10 mouse cellular contexts compared by ENCODE assay signal in the genomic region with DNA sequence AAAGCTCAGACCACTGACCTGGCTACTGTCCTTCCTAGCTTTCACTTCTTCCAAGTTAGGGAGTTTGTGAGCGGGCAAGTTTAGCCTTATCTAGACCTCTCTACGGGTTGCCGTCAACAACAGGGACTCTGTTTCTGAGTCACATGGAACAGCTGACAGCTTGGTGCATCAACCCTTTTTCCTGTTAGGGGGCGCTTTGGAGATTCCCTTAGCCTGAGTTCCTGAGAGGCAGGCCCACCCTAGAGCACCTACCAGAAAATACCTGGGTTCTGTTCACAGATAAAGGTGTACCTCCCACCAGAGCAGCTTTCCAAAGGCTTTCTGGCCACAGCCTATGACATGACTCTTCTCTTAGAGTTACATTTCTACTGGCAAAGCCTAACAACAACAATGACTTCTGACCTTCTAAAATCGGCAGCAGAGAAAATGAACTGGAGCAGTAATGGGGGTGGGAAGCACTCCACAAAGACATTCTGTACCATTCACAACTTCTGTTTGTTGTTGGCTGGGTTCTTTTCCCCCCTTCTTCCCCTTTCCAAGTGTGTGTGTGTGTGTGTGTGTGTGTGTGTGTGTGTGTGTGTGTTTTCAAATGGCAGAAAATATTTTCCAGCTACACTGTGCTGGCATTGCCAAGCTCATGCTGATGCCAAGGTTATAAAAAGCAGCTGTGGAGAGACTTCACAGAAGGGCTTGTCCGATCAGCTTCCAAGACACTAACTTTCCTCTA. TPM values are rescaled to one million over a fixed set of nuclear protein-coding genes. Genes with fewer than 3 reads are reported as not detected.
DNase-seq lines count a peak whose midpoint lies in the region; ATAC-seq and TF ChIP-seq lines count a peak whose summit lies in the region.
"Had no signal": no experiment of that assay in that cellular context is flagged by ENCODE, and none has a peak within 500 bp of the region (broad histone marks: within the 10 kb centered on the region; RNA-seq: fewer than 3 reads in every experiment).

No protein-coding gene starts in this region.

- H3K9me3 ChIP-seq in heart, embryonic 11.5 days (replicated peaks; ENCODE audit: control insufficient read depth, low read length) = no peaks in the 10 kb centered on the region
- no peaks in the 10 kb centered on the region for H3K9me3 ChIP-seq in E14TG2a.4 (ENCODE audit: low read length)
- H3K9me3 ChIP-seq: neural tube, embryonic 12.5 days had no signal

- no peak overlapping the region for H3K4me3 ChIP-seq in heart, embryonic 11.5 days (ENCODE audit: low read depth, low read length)
- no peak overlapping the region for H3K4me3 ChIP-seq in E14TG2a.4 (replicated peaks; ENCODE audit: low read length)
- H3K4me3 ChIP-seq: neural tube, embryonic 12.5 days had no signal

- no peaks in the 10 kb centered on the region for H3K36me3 ChIP-seq in heart, embryonic 11.5 days (ENCODE audit: control insufficient read depth, insufficient read depth, low read length)
- H3K36me3 ChIP-seq in E14TG2a.4 (ENCODE audit: insufficient read depth, low read length) = peaks cover 5% of the 10 kb centered on the region
- H3K36me3 ChIP-seq: neural tube, embryonic 12.5 days had no signal

- H3K4me2 ChIP-seq in heart, embryonic 11.5 days = no peak overlapping the region
- H3K4me2 ChIP-seq: neural tube, embryonic 12.5 days had no signal

- WGBS in heart, embryonic 11.5 days (ENCODE audit: insufficient replicate concordance) = 31% methylated on average over 6 of the region's 6 CpGs

- H3K27ac ChIP-seq in heart, embryonic 11.5 days (ENCODE audit: low read depth, low read length) = no peak overlapping the region
- H3K27ac ChIP-seq: liver, embryonic 14.5 days; neural tube, embryonic 12.5 days had no signal

- H3K4me1 ChIP-seq in heart, embryonic 11.5 days (ENCODE audit: control insufficient read depth, insufficient read depth, low read length) = peaks cover 28% of the 10 kb centered on the region
- H3K4me1 ChIP-seq in E14TG2a.4 (replicated peaks; ENCODE audit: low read depth, low read length) = peaks cover 26% of the 10 kb centered on the region

- no peak overlapping the region for H3K9ac ChIP-seq in heart, embryonic 11.5 days (ENCODE audit: low read depth, low read length)
- H3K9ac ChIP-seq: liver, embryonic 14.5 days; neural tube, embryonic 12.5 days had no signal

- H3K27me3 ChIP-seq in heart, embryonic 11.5 days (ENCODE audit: control insufficient read depth, insufficient read depth, low read length) = no peaks in the 10 kb centered on the region
- H3K27me3 ChIP-seq in E14TG2a.4 (ENCODE audit: insufficient read depth, low read length) = 0 out of 2 replicates have a peak, but pooled peaks cover under 1% of the 10 kb centered on the region
- H3K27me3 ChIP-seq: neural tube, embryonic 12.5 days had no signal

- peak; percentile 21; the same call in 1 of the 2 replicates for TF ChIP-seq CTCF in E14TG2a.4 (conservative IDR thresholded peaks at IDR 0.05; ENCODE audit: low read length)

- DNase-seq in heart, adult 11 months = peak; percentile 96
- peak; percentile 81 for DNase-seq in gastrocnemius, adult 18-20 months (ENCODE audit: low spot score)
- peak; percentile 65 for DNase-seq in heart, postnatal 4 days
- no peak for DNase-seq in thymus, postnatal 36 days
- DNase-seq in layer of hippocampus, postnatal 25 days (ENCODE audit: extremely low spot score in 1 of 2, low spot score in 1 of 2) = no peak
- no peak for DNase-seq in right cerebral cortex, postnatal 36 days (ENCODE audit: low spot score in 2 of 2)

- no peak for ATAC-seq in heart, embryonic 11.5 days (replicated peaks; ENCODE audit: insufficient number of reproducible peaks, low FRiP score, low TSS enrichment)

RNA-seq across cellular contexts. Expression of a gene that starts 28.3 kb away (rescaled TPM):
- 237 and 242 TPM in 2 replicates for polyA plus RNA-seq in heart, embryonic 11.5 days (2014; fragmentation: Nextera tagmentation; extraction: Ambion mirVana)
- total RNA-seq in gastrocnemius, adult 18-20 months (2021) = 100 to 1,000 TPM in 1 of 2 experiments, 10 to 100 TPM in 1; 98.0 to 115 TPM
- 100 to 1,000 TPM; 104 to 120 TPM for total RNA-seq in heart, postnatal 4 days (2021)
- 100 to 1,000 TPM; 180 to 206 TPM for total RNA-seq in layer of hippocampus, postnatal 25 days (2021)

RNA-seq across cellular contexts. Expression of a gene that starts 53.5 kb away (rescaled TPM):
- 15.6 and 16.0 TPM in 2 replicates for polyA plus RNA-seq in heart, embryonic 11.5 days (2014; fragmentation: Nextera tagmentation; extraction: Ambion mirVana)
- total RNA-seq in gastrocnemius, adult 18-20 months (2021) = 1 to 10 TPM; 4.4 to 6.2 TPM
- total RNA-seq in heart, postnatal 4 days (2021) = 1 to 10 TPM; 7.6 to 8.5 TPM
- 10 to 100 TPM; 12.8 to 13.6 TPM for total RNA-seq in layer of hippocampus, postnatal 25 days (2021)

Comparison
In these comparisons a context has a peak if more than half of its experiments do, and no peak if none do; other contexts are left out.
1. DNase-seq: peak in heart, adult 11 months (single experiment), gastrocnemius, adult 18-20 months (single experiment) and heart, postnatal 4 days (single experiment); none in thymus, postnatal 36 days (0 of 2), layer of hippocampus, postnatal 25 days (0 of 2) and right cerebral cortex, postnatal 36 days (0 of 2).